Mouse (Mus musculus): ENCODE results near the gene Gm5089. TPM values are rescaled to one million over a fixed set of nuclear protein-coding genes. Genes with fewer than 3 reads are reported as not detected.

The Gm5089 gene
- polyA plus RNA-seq, 1 experiment from 2014 or later, result 1.8 TPM

DNA sequence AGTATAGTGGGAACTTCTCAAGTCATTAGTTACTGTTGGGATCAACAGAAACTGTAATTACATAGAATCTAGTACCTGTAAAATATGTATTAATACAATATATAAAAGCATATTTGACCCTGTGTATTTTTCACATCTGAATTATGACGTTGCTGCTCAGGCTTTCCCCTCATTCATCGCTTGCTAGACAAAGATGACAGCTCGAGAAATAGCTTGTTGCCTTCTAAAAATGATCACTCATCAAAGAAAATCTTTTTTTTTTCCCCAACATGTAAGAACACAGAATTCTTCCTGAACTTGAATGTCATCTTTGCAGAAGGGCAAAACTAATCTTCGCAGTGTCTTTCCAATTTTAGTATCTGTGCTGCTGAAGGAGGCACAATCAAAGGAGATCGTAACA, 63.1 kb downstream of the Gm5089 start:
- ATAC-seq, result no peak
- H3K4me1 ChIP-seq (ENCODE audit: control insufficient read depth, insufficient read depth, low read depth, low read length), result no peaks in the 10 kb centered on the region
- WGBS, result 74% methylated on average over 5 of the region's 5 CpGs
- no peaks in the 10 kb centered on the region for H3K36me3 ChIP-seq (ENCODE audit: control insufficient read depth, insufficient read depth, low read length)
- no peak overlapping the region for H3K4me3 ChIP-seq (ENCODE audit: low read length)
- no peak overlapping the region for H3K27ac ChIP-seq (ENCODE audit: low read depth, low read length)
- no peaks in the 10 kb centered on the region for H3K9me3 ChIP-seq (ENCODE audit: control insufficient read depth, low read length)
- H3K4me2 ChIP-seq (ENCODE audit: low read length), result no peak overlapping the region; the same call in 1 of the 2 replicates
- H3K27me3 ChIP-seq (replicated peaks; ENCODE audit: control insufficient read depth, insufficient read depth, low read length), result peaks cover 4% of the 10 kb centered on the region
- no peak overlapping the region for H3K9ac ChIP-seq (ENCODE audit: low read depth, low read length)

DNA sequence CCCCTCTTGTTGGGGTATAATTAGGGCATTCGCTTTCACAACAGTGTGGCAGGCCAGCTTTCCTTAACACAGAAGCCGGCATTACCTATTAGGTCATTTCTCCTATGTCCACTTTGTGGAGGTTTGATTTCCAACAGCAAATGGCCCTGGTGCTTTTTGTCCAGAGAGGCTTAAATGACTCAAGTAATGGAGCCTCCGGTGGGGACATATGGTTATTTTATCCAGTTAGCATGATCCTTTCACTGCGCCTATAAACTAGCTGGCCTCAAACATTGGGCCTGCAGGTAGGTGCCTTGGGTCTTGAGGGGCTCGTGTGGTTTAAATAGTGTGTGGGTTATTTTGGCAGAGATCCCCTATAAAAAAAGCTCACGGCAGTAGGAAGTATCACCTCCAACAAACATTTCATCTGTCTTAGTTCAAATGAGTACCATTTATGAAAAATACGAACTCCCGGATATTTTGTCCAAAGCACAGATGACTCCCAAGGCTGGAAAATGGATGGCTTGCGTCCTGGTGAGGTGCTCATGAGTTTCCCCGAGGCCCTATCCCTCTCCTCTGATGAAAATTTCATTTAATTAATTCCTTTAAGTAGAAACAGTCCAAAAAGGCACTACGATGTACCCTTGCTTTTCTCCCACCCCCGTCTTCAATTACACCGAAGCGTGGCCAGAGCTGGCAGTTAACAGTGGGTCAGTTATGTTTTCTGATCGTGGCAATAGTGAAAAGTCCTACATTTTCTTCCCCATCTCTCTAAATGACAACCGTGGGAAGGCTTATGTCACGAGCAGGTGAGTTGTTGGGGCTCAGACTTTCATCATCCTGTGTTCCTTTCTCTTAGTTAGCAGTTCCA, 64.4 kb downstream of the Gm5089 start:
- Histone ChIP-seq H3K9ac (ENCODE audit: low read depth, low read length) (no peak overlapping the region), H3K36me3 (ENCODE audit: control insufficient read depth, insufficient read depth, low read length) (no peaks in the 10 kb centered on the region), H3K4me2 (ENCODE audit: low read length) (no peak overlapping the region; the same call in 1 of the 2 replicates), H3K27me3 (replicated peaks; ENCODE audit: control insufficient read depth, insufficient read depth, low read length) (peaks cover 4% of the 10 kb centered on the region), H3K27ac (ENCODE audit: low read depth, low read length) (peak overlapping the region; percentile 56), H3K9me3 (ENCODE audit: control insufficient read depth, low read length) (no peaks in the 10 kb centered on the region), H3K4me3 (ENCODE audit: low read length) (no peak overlapping the region), H3K4me1 (ENCODE audit: control insufficient read depth, insufficient read depth, low read depth, low read length) (no peaks in the 10 kb centered on the region)
- ATAC-seq, result no peak
- WGBS, result 78% methylated on average over 17 of the region's 17 CpGs

DNA sequence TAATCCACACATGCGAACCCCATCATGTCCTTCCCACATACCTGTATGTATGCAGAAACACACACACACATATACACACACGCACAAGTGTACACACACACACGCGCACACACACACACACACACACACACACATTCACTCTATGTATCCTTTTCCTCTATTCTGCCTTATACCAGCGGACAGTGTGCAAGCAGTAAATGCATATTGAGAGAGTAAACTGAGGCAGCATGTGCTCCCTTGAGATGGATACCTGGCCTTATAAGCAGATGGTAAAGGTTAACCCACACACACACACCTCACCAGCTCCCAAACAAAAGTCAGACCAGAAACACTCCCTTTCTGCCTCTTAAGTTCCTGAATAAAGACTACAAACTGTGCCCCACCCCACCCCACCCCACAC, 65.2 kb downstream of the Gm5089 start:
- WGBS, result 96% methylated on average over 5 of the region's 5 CpGs
- H3K4me1 ChIP-seq (ENCODE audit: control insufficient read depth, insufficient read depth, low read depth, low read length), result no peaks in the 10 kb centered on the region
- peaks cover 4% of the 10 kb centered on the region for H3K27me3 ChIP-seq (replicated peaks; ENCODE audit: control insufficient read depth, insufficient read depth, low read length)
- no peak overlapping the region for H3K9ac ChIP-seq (ENCODE audit: low read depth, low read length)
- no peak overlapping the region; the same call in 1 of the 2 replicates for H3K27ac ChIP-seq (ENCODE audit: low read depth, low read length)
- ATAC-seq, result no peak
- H3K4me2 ChIP-seq (ENCODE audit: low read length), result no peak overlapping the region
- H3K36me3 ChIP-seq (ENCODE audit: control insufficient read depth, insufficient read depth, low read length), result no peaks in the 10 kb centered on the region
- H3K9me3 ChIP-seq (ENCODE audit: control insufficient read depth, low read length), result no peaks in the 10 kb centered on the region
- no peak overlapping the region for H3K4me3 ChIP-seq (ENCODE audit: low read length)

DNA sequence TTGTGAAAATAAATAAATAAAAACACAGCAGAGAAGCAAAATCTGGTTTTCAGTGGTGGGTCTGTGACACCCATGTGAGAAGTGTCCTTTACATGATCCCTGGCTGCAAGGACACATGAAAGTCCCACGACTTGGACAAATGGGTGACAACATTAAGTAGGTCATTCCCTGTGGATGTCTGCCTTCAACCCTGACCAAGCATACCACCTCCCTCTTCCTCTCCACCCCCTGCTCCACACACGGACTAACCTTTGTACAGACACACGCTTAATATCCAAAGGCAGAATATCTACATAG, 65.7 kb downstream of the Gm5089 start:
- H3K9me3 ChIP-seq (ENCODE audit: control insufficient read depth, low read length), result no peaks in the 10 kb centered on the region
- no peak overlapping the region for H3K4me3 ChIP-seq (ENCODE audit: low read length)
- peaks cover 4% of the 10 kb centered on the region for H3K27me3 ChIP-seq (replicated peaks; ENCODE audit: control insufficient read depth, insufficient read depth, low read length)
- no peaks in the 10 kb centered on the region for H3K36me3 ChIP-seq (ENCODE audit: control insufficient read depth, insufficient read depth, low read length)
- WGBS, result 59% methylated on average over 3 of the region's 3 CpGs
- H3K27ac ChIP-seq (ENCODE audit: low read depth, low read length), result peak overlapping the region; percentile 13
- no peak for ATAC-seq
- no peak overlapping the region; the same call in 1 of the 2 replicates for H3K4me2 ChIP-seq (ENCODE audit: low read length)
- no peak overlapping the region for H3K9ac ChIP-seq (ENCODE audit: low read depth, low read length)
- no peaks in the 10 kb centered on the region for H3K4me1 ChIP-seq (ENCODE audit: control insufficient read depth, insufficient read depth, low read depth, low read length)

Other genes starting within 250 kb of the Gm5089 start
- 14.9 and 15.2 TPM in 2 replicates for gene Zic5, start 14.6 kb upstream of the Gm5089 start, polyA plus RNA-seq (2015; fragmentation: Nextera tagmentation; extraction: Ambion mirVana)
- 7.3 and 7.8 TPM in 2 replicates for gene Zic2, start 24.3 kb upstream of the Gm5089 start, polyA plus RNA-seq (2015; fragmentation: Nextera tagmentation; extraction: Ambion mirVana)
- 0.80 and 0.84 TPM in 2 replicates for gene Gm10837, start 39.5 kb upstream of the Gm5089 start, polyA plus RNA-seq (2015; fragmentation: Nextera tagmentation; extraction: Ambion mirVana)
- 31.1 and 33.3 TPM in 2 replicates for gene Pcca, start 83.2 kb upstream of the Gm5089 start, polyA plus RNA-seq (2015; fragmentation: Nextera tagmentation; extraction: Ambion mirVana)

Measured in hindbrain, embryonic 16.5 days (tissue).